Mouse (Mus musculus): ENCODE results near the gene Uhrf1bp1.

DNA sequence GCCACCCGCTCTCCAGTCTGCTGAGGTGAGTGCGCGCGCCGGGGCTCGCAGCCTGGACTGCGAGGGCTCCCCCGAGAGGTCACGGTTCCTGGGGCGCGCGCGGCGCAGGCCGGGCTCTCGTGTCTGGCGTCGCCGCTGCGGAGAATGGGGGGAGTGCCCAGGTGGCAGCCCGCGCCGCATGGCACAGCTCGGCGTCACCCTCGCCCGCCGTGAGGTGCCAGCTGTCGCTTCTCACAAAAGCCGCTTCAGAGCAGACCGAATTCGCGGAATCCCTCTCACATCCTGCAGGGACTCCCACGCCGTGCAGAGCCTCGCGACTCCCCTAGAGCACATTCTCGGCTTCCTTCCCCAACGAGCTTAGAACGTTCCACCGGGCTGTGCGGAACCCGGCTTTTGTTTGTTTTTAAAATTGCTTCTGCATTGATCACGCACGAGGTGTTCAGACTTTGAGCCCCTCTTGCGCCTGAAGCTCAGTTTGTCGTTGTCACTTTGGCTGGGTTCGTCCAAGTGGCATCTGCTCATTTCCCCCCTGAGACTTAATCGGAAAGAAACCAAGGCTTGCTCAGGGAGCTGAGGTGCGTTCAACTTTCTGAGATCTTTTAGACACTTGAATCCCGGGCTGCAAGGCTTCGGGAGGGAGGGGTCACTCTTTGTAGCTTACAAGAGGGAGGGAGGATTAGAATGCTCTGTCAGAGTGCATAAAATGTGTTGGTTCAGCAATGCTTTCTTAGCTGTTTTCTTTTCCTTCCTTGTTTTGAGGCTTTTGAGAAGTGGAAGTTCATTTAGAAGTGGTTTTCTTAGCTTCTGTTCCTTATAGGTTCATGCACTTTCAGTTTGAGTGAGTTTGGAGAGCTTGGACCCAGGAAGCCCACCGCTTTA lies 53.6 kb downstream of the Uhrf1bp1 start, which contains the start of gene Taf11:
- TF ChIP-seq TCF12 (IDR thresholded peaks at IDR 0.05; ENCODE audit: insufficient read depth, poor library complexity, severe bottlenecking) (no peak), E2F4 (IDR thresholded peaks at IDR 0.05; ENCODE audit: insufficient read depth) (no peak)

Data from myocyte (in vitro differentiated cells).